Comparison of ENCODE assay signal across 22 mouse cellular contexts in the genomic region with DNA sequence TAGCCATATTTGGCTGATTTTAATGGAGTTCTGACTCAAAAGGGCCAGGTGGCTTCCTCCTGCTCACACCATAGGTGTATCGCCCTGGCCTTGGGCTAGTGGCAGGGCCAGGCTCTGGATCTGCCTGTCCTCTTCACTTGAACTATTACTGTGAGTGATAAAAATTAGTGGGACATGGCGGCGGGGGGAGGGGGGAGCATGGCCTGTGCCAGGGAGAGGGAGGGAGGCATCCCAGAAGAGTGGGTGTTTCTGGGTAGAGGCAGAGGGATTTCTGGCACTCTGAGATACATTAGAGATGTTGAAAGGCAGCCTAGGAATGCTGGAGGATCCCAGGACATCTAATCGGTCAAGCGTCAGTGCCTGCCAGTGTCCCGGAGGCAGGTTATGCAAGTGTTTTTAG.
"Had no signal": no experiment of that assay in that cellular context is flagged by ENCODE, and none has a peak within 500 bp of the region (broad histone marks: within the 10 kb centered on the region; RNA-seq: fewer than 3 reads in every experiment).

No protein-coding gene starts in this region.

- DNase-seq: lung, adult 2 months; lung, postnatal 14 days; lung, postnatal 36 days; midbrain, embryonic 14.5 days; retina, postnatal 1 day; right cerebral cortex, adult 18-20 months; right cerebral cortex, postnatal 25 days; right cerebral cortex, postnatal 4 days; spleen, adult 18-20 months; thymus, adult 18-20 months; thymus, postnatal 14 days; thymus, postnatal 36 days had no signal

- ATAC-seq: lung, postnatal 0 days; midbrain, embryonic 16.5 days had no signal

- H3K4me2 ChIP-seq: lung, embryonic 15.5 days; midbrain, embryonic 12.5 days; neural tube, embryonic 13.5 days; neural tube, embryonic 15.5 days had no signal

- H3K4me1 ChIP-seq: lung, embryonic 15.5 days; megakaryocyte, embryonic 14.5 days had no signal

- H3K9me3 ChIP-seq: lung, embryonic 15.5 days; midbrain, embryonic 10.5 days; midbrain, embryonic 12.5 days; neural tube, embryonic 13.5 days; neural tube, embryonic 15.5 days had no signal

- H3K9ac ChIP-seq: lung, embryonic 15.5 days; midbrain, embryonic 12.5 days; neural tube, embryonic 13.5 days; neural tube, embryonic 15.5 days had no signal

- H3K4me3 ChIP-seq: lung, embryonic 15.5 days; midbrain, embryonic 10.5 days; midbrain, embryonic 12.5 days; myocyte; neural tube, embryonic 13.5 days; neural tube, embryonic 15.5 days had no signal

- H3K36me3 ChIP-seq: lung, embryonic 15.5 days; midbrain, embryonic 10.5 days; midbrain, embryonic 12.5 days; neural tube, embryonic 13.5 days; neural tube, embryonic 15.5 days had no signal

- H3K27ac ChIP-seq: lung, embryonic 15.5 days; macrophage; midbrain, embryonic 10.5 days; midbrain, embryonic 12.5 days; neural tube, embryonic 13.5 days; neural tube, embryonic 15.5 days had no signal

- H3K27me3 ChIP-seq: lung, embryonic 15.5 days; megakaryocyte, embryonic 14.5 days; midbrain, embryonic 12.5 days; neural tube, embryonic 13.5 days; neural tube, embryonic 15.5 days had no signal
